Mouse (Mus musculus) lung, embryonic 14.5 days (tissue): ENCODE results near the gene Steap4. TPM values are rescaled to one million over a fixed set of nuclear protein-coding genes. Genes with fewer than 3 reads are reported as not detected.

ENCODE experiments used
- ATAC-seq: fragments of 200-750 bp; cut with Nextera tagmentation; 2 replicates; pipeline ENCODE4 v1.8.0; 2017; ENCODE audit warnings: mild to moderate bottlenecking, moderate TSS enrichment, moderate library complexity; ENCODE audit not compliant: insufficient read depth
- DNase-seq: peaks from one replicate; pipeline ENCODE4 v3.0.0-alpha.2; 2015
- H3K27ac ChIP-seq: fragments of 300-500 bp; sonication (generic); 2 replicates; pipeline ENCODE4 v1.5.1; 2014; ENCODE audit warnings: low read depth, mild to moderate bottlenecking, moderate library complexity
- H3K27me3 ChIP-seq: fragments of 300-500 bp; sonication (generic); 2 replicates; pipeline ENCODE4 v1.6.1; 2014; ENCODE audit warnings: low read length, control low read depth; ENCODE audit not compliant: insufficient read depth
- H3K36me3 ChIP-seq: fragments of 300-500 bp; sonication (generic); 2 replicates; pipeline ENCODE4 v1.6.1; 2014; ENCODE audit warnings: control low read depth; ENCODE audit not compliant: insufficient read depth
- H3K4me1 ChIP-seq: fragments of 300-500 bp; sonication (generic); 2 replicates; pipeline ENCODE4 v1.6.1; 2014; ENCODE audit warnings: antibody characterized with exemption, control low read depth; ENCODE audit not compliant: insufficient read depth
- H3K4me2 ChIP-seq: fragments of 300-500 bp; sonication (generic); 2 replicates; pipeline ENCODE4 v1.6.1; 2014; ENCODE audit warnings: mild to moderate bottlenecking
- H3K4me3 ChIP-seq: fragments of 300-500 bp; sonication (generic); 2 replicates; pipeline ENCODE4 v1.5.1; 2014; ENCODE audit warnings: low read depth, low read length
- H3K9ac ChIP-seq: fragments of 300-500 bp; sonication (generic); 2 replicates; pipeline ENCODE4 v1.6.1; 2014
- H3K9me3 ChIP-seq: fragments of 300-500 bp; sonication (generic); 2 replicates; pipeline ENCODE4 v1.6.1; 2016; ENCODE audit warnings: low read depth, low read length, control low read depth
- CTCF ChIP-seq: IDR thresholded peaks from 2 replicates; pipeline ENCODE4 v1.5.1; 2016; ENCODE audit warnings: antibody characterized with exemption, low read depth
- WGBS: fragments of 180-500 bp; shearing (Covaris S2); extraction: QIAGEN DNeasy Blood & Tissue Kit; methylation state at CpG from one replicate; pipeline ENCODE4 v1.1.7; 2014; 5-methylcytosine and 5-hydroxymethylcytosine counted together
- polyA plus RNA-seq: library from polyadenylated mRNA; unstranded; fragments of >200 nt; fragmentation: Nextera tagmentation; extraction: Ambion mirVana; gene quantifications from 2 replicates; pipeline ENCODE4 v1.2.1, GENCODE M21; 2014

Steap4 gene
- polyA plus RNA-seq, 1 experiment from 2014 or later = 2.7 TPM

DNA sequence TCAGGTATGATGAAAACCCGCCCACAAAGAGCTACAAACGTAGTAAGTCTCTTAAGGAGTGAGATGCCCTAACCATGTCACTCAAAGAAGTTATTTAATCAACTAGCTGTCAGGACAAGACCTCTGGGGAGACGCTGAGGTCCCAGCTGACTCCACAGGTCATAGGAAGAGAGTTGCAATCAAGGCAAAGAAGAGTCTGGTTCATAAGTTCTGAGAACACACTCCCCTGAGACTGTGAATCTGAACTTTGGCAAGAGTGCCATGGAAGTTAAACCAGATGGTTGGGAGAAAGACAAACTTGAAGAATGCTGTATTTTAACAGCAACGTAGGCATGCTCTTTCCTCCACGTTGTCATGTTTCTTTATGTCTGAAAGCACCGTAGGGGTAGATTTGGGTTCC lies 971 bp upstream of the Steap4 start:
- H3K27ac ChIP-seq = no peak overlapping the region
- no peak overlapping the region for H3K4me3 ChIP-seq
- no peak overlapping the region for H3K9ac ChIP-seq
- ATAC-seq (no peak), DNase-seq (no peak)
- WGBS = 84% methylated on average over 6 of the region's 6 CpGs
- H3K36me3 ChIP-seq = no peaks in the 10 kb centered on the region
- H3K27me3 ChIP-seq = no peaks in the 10 kb centered on the region
- 0 out of 2 replicates have a peak, but pooled peaks cover 3% of the 10 kb centered on the region for H3K4me1 ChIP-seq
- H3K4me2 ChIP-seq = no peak overlapping the region
- no peaks in the 10 kb centered on the region for H3K9me3 ChIP-seq
- TF ChIP-seq CTCF = no peak

DNA sequence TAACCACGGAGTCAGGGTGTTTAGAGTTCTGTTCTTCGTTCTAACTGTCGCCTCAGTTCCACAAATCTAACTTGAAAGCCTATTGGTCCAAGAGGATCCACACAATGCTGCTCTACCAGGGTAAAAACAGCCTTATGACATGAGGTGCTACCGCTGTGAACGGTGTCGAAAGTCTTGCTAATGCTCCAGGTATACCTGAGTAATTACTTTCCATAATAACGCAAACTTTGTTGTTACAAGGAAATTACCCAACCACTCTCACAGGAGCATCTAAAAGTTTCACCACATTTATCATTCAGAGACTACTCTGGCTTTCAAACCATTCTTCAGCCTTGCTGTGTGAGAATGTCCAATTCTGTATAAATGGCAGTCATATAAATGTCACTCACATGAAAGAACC lies 856 bp downstream of the Steap4 start:
- Histone ChIP-seq H3K27me3 (no peaks in the 10 kb centered on the region), H3K36me3 (no peaks in the 10 kb centered on the region), H3K9ac (no peak overlapping the region), H3K27ac (no peak overlapping the region), H3K4me3 (no peak overlapping the region), H3K9me3 (no peaks in the 10 kb centered on the region), H3K4me2 (no peak overlapping the region), H3K4me1 (0 out of 2 replicates have a peak, but pooled peaks cover 3% of the 10 kb centered on the region)
- TF ChIP-seq CTCF = no peak
- DNase-seq (no peak), ATAC-seq (no peak)
- 76% methylated on average over 7 of the region's 7 CpGs for WGBS

DNA sequence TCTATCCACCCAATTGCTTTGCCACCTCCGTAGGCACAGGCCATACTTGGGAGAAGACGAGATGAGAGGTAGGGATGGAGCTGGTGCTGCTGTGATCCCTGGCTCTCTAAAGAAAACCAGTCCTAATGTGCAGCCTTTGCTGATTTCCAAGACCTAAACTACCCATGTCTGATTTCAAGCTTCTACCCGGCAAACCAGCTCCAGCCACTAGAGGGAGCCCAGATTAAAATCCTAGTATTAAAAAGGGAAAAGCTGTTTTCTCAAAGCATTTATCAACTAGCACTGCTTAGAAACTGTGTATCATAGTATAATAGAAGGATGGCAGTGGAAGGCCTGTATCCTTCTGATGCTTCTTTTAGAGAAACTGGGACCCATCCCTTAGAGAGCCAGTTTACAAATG lies 5.0 kb downstream of the Steap4 start:
- H3K27me3 ChIP-seq = no peaks in the 10 kb centered on the region
- TF ChIP-seq CTCF = peak; percentile 69
- H3K4me2 ChIP-seq = no peak overlapping the region
- H3K36me3 ChIP-seq = no peaks in the 10 kb centered on the region
- ATAC-seq = no peak
- H3K4me1 ChIP-seq = 0 out of 2 replicates have a peak, but pooled peaks cover 2% of the 10 kb centered on the region
- H3K9me3 ChIP-seq = no peaks in the 10 kb centered on the region
- 34% methylated on average over 3 of the region's 3 CpGs for WGBS
- peak; percentile 74 for DNase-seq
- no peak overlapping the region for H3K9ac ChIP-seq
- no peak overlapping the region for H3K4me3 ChIP-seq
- no peak overlapping the region for H3K27ac ChIP-seq

DNA sequence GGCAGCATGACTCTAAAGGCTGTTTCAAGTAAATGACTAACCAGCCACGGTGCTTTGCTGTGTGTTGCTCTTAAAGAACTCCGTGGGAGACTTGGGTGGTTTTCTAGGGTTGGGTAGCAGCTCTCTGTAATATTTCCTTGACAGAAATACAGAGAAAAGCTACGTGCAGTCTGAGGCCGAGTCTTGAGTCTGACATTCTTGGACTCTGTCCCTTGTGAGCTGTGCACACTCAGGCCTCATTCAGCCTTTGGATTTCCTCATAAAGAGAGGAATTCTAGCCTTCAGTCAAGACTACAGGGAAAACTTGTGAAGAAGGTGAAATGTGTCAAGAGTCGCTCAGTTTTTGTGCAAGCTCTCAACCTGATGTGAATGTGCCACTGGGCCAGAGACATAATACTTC lies 7.9 kb downstream of the Steap4 start:
- no peak overlapping the region for H3K4me3 ChIP-seq
- no peak for DNase-seq
- ATAC-seq = no peak
- no peak for TF ChIP-seq CTCF
- no peak overlapping the region for H3K9ac ChIP-seq
- WGBS = 66% methylated on average over 5 of the region's 5 CpGs
- no peaks in the 10 kb centered on the region for H3K9me3 ChIP-seq
- no peak overlapping the region for H3K27ac ChIP-seq
- H3K36me3 ChIP-seq = no peaks in the 10 kb centered on the region
- H3K27me3 ChIP-seq = no peaks in the 10 kb centered on the region
- H3K4me2 ChIP-seq = no peak overlapping the region
- no peaks in the 10 kb centered on the region for H3K4me1 ChIP-seq

DNA sequence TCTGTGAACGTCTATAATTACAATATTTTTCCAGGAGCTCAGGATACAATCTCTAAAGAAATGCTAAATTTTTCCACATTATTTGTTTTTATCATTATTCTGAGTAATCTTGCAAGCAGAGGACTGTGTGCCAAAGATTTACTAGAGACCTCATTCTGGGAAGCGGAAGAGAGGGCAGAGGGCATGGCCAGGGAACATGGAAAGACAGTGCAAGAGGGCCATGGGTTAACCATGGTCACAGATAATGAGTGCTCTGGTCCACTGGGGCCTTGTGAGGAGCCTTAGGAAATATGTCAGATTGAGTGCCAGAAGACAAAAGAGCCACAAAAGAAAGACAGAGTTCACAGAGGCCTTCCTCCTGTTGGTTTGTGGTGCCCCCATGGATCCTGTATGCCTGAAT lies 12.0 kb downstream of the Steap4 start:
- no peak for DNase-seq
- Histone ChIP-seq H3K4me2 (no peak overlapping the region), H3K4me3 (no peak overlapping the region), H3K9ac (no peak overlapping the region), H3K4me1 (no peaks in the 10 kb centered on the region), H3K9me3 (no peaks in the 10 kb centered on the region), H3K27me3 (no peaks in the 10 kb centered on the region), H3K36me3 (no peaks in the 10 kb centered on the region), H3K27ac (no peak overlapping the region)
- 72% methylated on average over 2 of the region's 2 CpGs for WGBS
- TF ChIP-seq CTCF = no peak
- no peak for ATAC-seq

DNA sequence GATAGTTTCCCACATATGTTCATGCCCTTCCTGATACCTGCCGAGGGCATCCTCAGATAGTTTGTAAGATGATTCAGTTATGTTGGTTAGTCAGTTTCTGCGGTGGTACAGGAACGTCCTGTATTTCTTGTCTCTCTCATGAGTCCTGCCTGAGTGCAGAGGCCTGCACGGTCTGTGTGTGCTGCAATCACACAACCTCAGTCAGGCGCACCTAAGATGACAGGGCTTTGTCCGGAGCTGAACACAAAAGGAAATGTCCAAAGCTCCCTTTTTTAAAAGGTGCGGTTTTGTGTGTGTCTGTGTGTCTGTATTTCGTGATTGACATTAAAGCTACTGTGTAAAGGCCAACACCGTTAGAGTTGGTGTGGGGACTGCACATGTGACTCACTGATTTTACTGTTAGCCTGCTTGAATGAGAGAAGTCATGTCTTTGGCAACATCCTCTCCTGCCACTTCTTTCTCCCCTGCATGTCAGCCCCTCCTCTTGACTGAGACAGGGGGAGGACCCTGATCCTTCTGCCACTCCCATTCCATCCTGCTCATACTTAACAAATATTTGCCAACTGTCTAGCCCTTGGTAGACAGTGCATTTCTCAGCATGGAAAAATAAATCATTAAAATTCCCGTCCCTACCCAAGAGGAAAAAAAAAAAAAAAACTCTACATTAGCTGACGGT lies 14.4 kb downstream of the Steap4 start:
- WGBS = 71% methylated on average over 11 of the region's 11 CpGs
- no peaks in the 10 kb centered on the region for H3K36me3 ChIP-seq
- no peak overlapping the region for H3K27ac ChIP-seq
- TF ChIP-seq CTCF = no peak
- H3K9me3 ChIP-seq = no peaks in the 10 kb centered on the region
- no peak overlapping the region for H3K9ac ChIP-seq
- ATAC-seq = no peak
- no peaks in the 10 kb centered on the region for H3K4me1 ChIP-seq
- no peak overlapping the region for H3K4me2 ChIP-seq
- H3K4me3 ChIP-seq = no peak overlapping the region
- no peak for DNase-seq
- H3K27me3 ChIP-seq = no peaks in the 10 kb centered on the region

DNA sequence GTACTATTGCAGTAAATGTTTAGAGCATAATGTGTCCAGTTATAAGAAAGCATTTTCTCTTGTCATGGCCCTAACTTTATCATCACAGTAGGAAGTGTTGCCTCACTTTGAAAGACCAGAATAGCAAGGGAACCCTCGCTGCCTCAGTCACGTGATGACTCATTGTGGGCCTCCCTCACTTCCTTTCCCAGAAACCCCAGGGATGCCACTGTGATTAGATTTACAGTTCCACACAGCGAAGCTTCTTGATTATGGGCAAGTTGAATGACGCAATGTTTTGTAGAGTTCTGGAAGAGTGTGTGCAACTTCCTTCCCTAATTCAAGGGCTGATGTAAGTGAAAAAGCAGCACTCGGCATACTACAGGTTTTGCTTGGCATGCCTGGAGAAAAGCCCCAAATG lies 20.3 kb downstream of the Steap4 start:
- DNase-seq = no peak
- H3K4me1 ChIP-seq = no peaks in the 10 kb centered on the region
- no peaks in the 10 kb centered on the region for H3K9me3 ChIP-seq
- H3K27me3 ChIP-seq = no peaks in the 10 kb centered on the region
- no peak overlapping the region for H3K27ac ChIP-seq
- H3K4me3 ChIP-seq = no peak overlapping the region
- TF ChIP-seq CTCF = no peak
- H3K4me2 ChIP-seq = no peak overlapping the region
- ATAC-seq = no peak
- H3K36me3 ChIP-seq = no peaks in the 10 kb centered on the region
- 74% methylated on average over 5 of the region's 5 CpGs for WGBS
- no peak overlapping the region for H3K9ac ChIP-seq
